Mouse (Mus musculus): ENCODE measurements around the gene Wnt10b. TPM values are rescaled to one million over a fixed set of nuclear protein-coding genes. Genes with fewer than 3 reads are reported as not detected.
"Not testable (repeated sequence)": the region's sequence is repeated elsewhere in the genome, so short reads cannot be mapped to it uniquely, and the experiment has no call there.

Gene Wnt10b
- polyA plus RNA-seq (2014; fragmentation: Nextera tagmentation; extraction: Ambion mirVana), result 0.19 TPM in 1 of 2 replicates, not detected in the other

- Histone ChIP-seq H3K27ac (ENCODE audit: low read depth, low read length) (no peak within 1 kb of the TSS), H3K9ac (replicated peaks; ENCODE audit: low read depth, low read length) (no peak within 1 kb of the TSS), H3K4me3 (ENCODE audit: low read depth, low read length) (peak within 1 kb of the TSS; percentile 15; the same call in 1 of the 2 replicates), H3K9me3 (ENCODE audit: control insufficient read depth, low read length) (no peaks in the 10 kb centered on the region), H3K4me2 (ENCODE audit: low read depth, low read length) (peak within 1 kb of the TSS; percentile 17; the same call in 1 of the 2 replicates), H3K4me1 (ENCODE audit: control insufficient read depth, insufficient read depth, low read length) (peaks cover 8% of the 10 kb centered on the region), H3K27me3 (ENCODE audit: control insufficient read depth, insufficient read depth, low read length) (peaks cover 77% of the 10 kb centered on the region), H3K36me3 (ENCODE audit: control insufficient read depth, insufficient read depth, low read length) (no peaks in the 10 kb centered on the region)
- WGBS, result 0% methylated on average over 31 of the region's 33 CpGs
- ATAC-seq (ENCODE audit: low read depth), result no peak
Observed at GRCm38 (mm10) chr15:98777762-98778161, at the start of gene Wnt10b. Wnt10b (minus strand) TSS chr15:98778150.

- H3K4me1 ChIP-seq (ENCODE audit: control insufficient read depth, insufficient read depth, low read length), result peaks cover 9% of the 10 kb centered on the region; the same call in 1 of the 2 replicates
- no peaks in the 10 kb centered on the region for H3K36me3 ChIP-seq (ENCODE audit: control insufficient read depth, insufficient read depth, low read length)
- no peak overlapping the region for H3K4me2 ChIP-seq (ENCODE audit: low read depth, low read length)
- H3K4me3 ChIP-seq (ENCODE audit: low read depth, low read length), result no peak overlapping the region
- H3K9me3 ChIP-seq (ENCODE audit: control insufficient read depth, low read length), result no peaks in the 10 kb centered on the region
- no peak for ATAC-seq (ENCODE audit: low read depth)
- H3K27me3 ChIP-seq (ENCODE audit: control insufficient read depth, insufficient read depth, low read length), result no peaks in the 10 kb centered on the region
- 94% methylated on average over 7 of the region's 7 CpGs for whole genome bisulfite sequencing
- H3K27ac ChIP-seq (ENCODE audit: low read depth, low read length), result no peak overlapping the region
- no peak overlapping the region for H3K9ac ChIP-seq (replicated peaks; ENCODE audit: low read depth, low read length)
Observed at GRCm38 (mm10) chr15:98827611-98828011, 49.7 kb upstream of the Wnt10b start.

GRCm38 (mm10) chr15:98823434-98823833 lies 45.5 kb upstream of the Wnt10b start:
- H3K4me2 ChIP-seq (ENCODE audit: low read depth, low read length), result no peak overlapping the region
- ATAC-seq (ENCODE audit: low read depth), result no peak
- no peaks in the 10 kb centered on the region for H3K4me1 ChIP-seq (ENCODE audit: control insufficient read depth, insufficient read depth, low read length)
- no peak overlapping the region for H3K9ac ChIP-seq (replicated peaks; ENCODE audit: low read depth, low read length)
- no peak overlapping the region for H3K4me3 ChIP-seq (ENCODE audit: low read depth, low read length)
- no peak overlapping the region for H3K27ac ChIP-seq (ENCODE audit: low read depth, low read length)
- no peaks in the 10 kb centered on the region for H3K36me3 ChIP-seq (ENCODE audit: control insufficient read depth, insufficient read depth, low read length)
- H3K9me3 ChIP-seq (ENCODE audit: control insufficient read depth, low read length), result no peaks in the 10 kb centered on the region
- no peaks in the 10 kb centered on the region for H3K27me3 ChIP-seq (ENCODE audit: control insufficient read depth, insufficient read depth, low read length)
- WGBS, result 65% methylated on average over 3 of the region's 3 CpGs

GRCm38 (mm10) chr15:98822147-98822546 lies 44.2 kb upstream of the Wnt10b start:
- 92% methylated on average over 5 of the region's 5 CpGs for WGBS
- Histone ChIP-seq H3K4me1 (ENCODE audit: control insufficient read depth, insufficient read depth, low read length) (no peaks in the 10 kb centered on the region), H3K27ac (ENCODE audit: low read depth, low read length) (no peak overlapping the region), H3K4me3 (ENCODE audit: low read depth, low read length) (no peak overlapping the region), H3K36me3 (ENCODE audit: control insufficient read depth, insufficient read depth, low read length) (no peaks in the 10 kb centered on the region), H3K27me3 (ENCODE audit: control insufficient read depth, insufficient read depth, low read length) (no peaks in the 10 kb centered on the region), H3K9ac (replicated peaks; ENCODE audit: low read depth, low read length) (no peak overlapping the region), H3K9me3 (ENCODE audit: control insufficient read depth, low read length) (no peaks in the 10 kb centered on the region), H3K4me2 (ENCODE audit: low read depth, low read length) (no peak overlapping the region)
- no peak for ATAC-seq (ENCODE audit: low read depth)

GRCm38 (mm10) chr15:98821403-98821802 lies 43.5 kb upstream of the Wnt10b start:
- Histone ChIP-seq H3K4me2 (ENCODE audit: low read depth, low read length) (no peak overlapping the region), H3K27ac (ENCODE audit: low read depth, low read length) (no peak overlapping the region), H3K4me3 (ENCODE audit: low read depth, low read length) (no peak overlapping the region), H3K36me3 (ENCODE audit: control insufficient read depth, insufficient read depth, low read length) (no peaks in the 10 kb centered on the region), H3K27me3 (ENCODE audit: control insufficient read depth, insufficient read depth, low read length) (no peaks in the 10 kb centered on the region), H3K9ac (replicated peaks; ENCODE audit: low read depth, low read length) (no peak overlapping the region), H3K9me3 (ENCODE audit: control insufficient read depth, low read length) (no peaks in the 10 kb centered on the region), H3K4me1 (ENCODE audit: control insufficient read depth, insufficient read depth, low read length) (no peaks in the 10 kb centered on the region)
- WGBS, result 28% methylated on average over 10 of the region's 10 CpGs
- ATAC-seq (ENCODE audit: low read depth), result no peak

GRCm38 (mm10) chr15:98820937-98821336 lies 43.0 kb upstream of the Wnt10b start:
- Histone ChIP-seq H3K4me1 (ENCODE audit: control insufficient read depth, insufficient read depth, low read length) (no peaks in the 10 kb centered on the region), H3K4me3 (ENCODE audit: low read depth, low read length) (no peak overlapping the region), H3K27me3 (ENCODE audit: control insufficient read depth, insufficient read depth, low read length) (no peaks in the 10 kb centered on the region), H3K4me2 (ENCODE audit: low read depth, low read length) (no peak overlapping the region), H3K27ac (ENCODE audit: low read depth, low read length) (no peak overlapping the region), H3K36me3 (ENCODE audit: control insufficient read depth, insufficient read depth, low read length) (no peaks in the 10 kb centered on the region), H3K9ac (replicated peaks; ENCODE audit: low read depth, low read length) (no peak overlapping the region), H3K9me3 (ENCODE audit: control insufficient read depth, low read length) (no peaks in the 10 kb centered on the region)
- no peak for ATAC-seq (ENCODE audit: low read depth)
- WGBS, result 93% methylated on average over 4 of the region's 4 CpGs

- Histone ChIP-seq H3K9me3 (ENCODE audit: control insufficient read depth, low read length) (no peaks in the 10 kb centered on the region), H3K27ac (ENCODE audit: low read depth, low read length) (no peak overlapping the region), H3K36me3 (ENCODE audit: control insufficient read depth, insufficient read depth, low read length) (no peaks in the 10 kb centered on the region; the same call in 1 of the 2 replicates), H3K4me1 (ENCODE audit: control insufficient read depth, insufficient read depth, low read length) (no peaks in the 10 kb centered on the region), H3K27me3 (ENCODE audit: control insufficient read depth, insufficient read depth, low read length) (no peaks in the 10 kb centered on the region), H3K4me3 (ENCODE audit: low read depth, low read length) (no peak overlapping the region), H3K9ac (replicated peaks; ENCODE audit: low read depth, low read length) (no peak overlapping the region), H3K4me2 (ENCODE audit: low read depth, low read length) (no peak overlapping the region)
- ATAC-seq (ENCODE audit: low read depth), result no peak
- 93% methylated on average over 7 of the region's 7 CpGs for WGBS
Observed at GRCm38 (mm10) chr15:98818171-98818570, 40.2 kb upstream of the Wnt10b start.

- Histone ChIP-seq H3K9ac (replicated peaks; ENCODE audit: low read depth, low read length) (no peak overlapping the region), H3K4me3 (ENCODE audit: low read depth, low read length) (no peak overlapping the region), H3K36me3 (ENCODE audit: control insufficient read depth, insufficient read depth, low read length) (no peaks in the 10 kb centered on the region; the same call in 1 of the 2 replicates), H3K27ac (ENCODE audit: low read depth, low read length) (no peak overlapping the region), H3K9me3 (ENCODE audit: control insufficient read depth, low read length) (no peaks in the 10 kb centered on the region), H3K27me3 (ENCODE audit: control insufficient read depth, insufficient read depth, low read length) (peaks cover 19% of the 10 kb centered on the region), H3K4me1 (ENCODE audit: control insufficient read depth, insufficient read depth, low read length) (peaks cover 9% of the 10 kb centered on the region), H3K4me2 (ENCODE audit: low read depth, low read length) (no peak overlapping the region)
- ATAC-seq (ENCODE audit: low read depth), result no peak
- 88% methylated on average over 20 of the region's 20 CpGs for WGBS
Observed at GRCm38 (mm10) chr15:98812741-98813424, 34.9 kb upstream of the Wnt10b start.

GRCm38 (mm10) chr15:98810212-98810611 lies 32.3 kb upstream of the Wnt10b start:
- not testable (repeated sequence) for H3K9me3 ChIP-seq (ENCODE audit: control insufficient read depth, low read length); H3K27ac ChIP-seq (ENCODE audit: low read depth, low read length); H3K4me3 ChIP-seq (ENCODE audit: low read depth, low read length); ATAC-seq (ENCODE audit: low read depth); H3K36me3 ChIP-seq (ENCODE audit: control insufficient read depth, insufficient read depth, low read length); H3K4me2 ChIP-seq (ENCODE audit: low read depth, low read length); H3K9ac ChIP-seq (replicated peaks; ENCODE audit: low read depth, low read length)
- 78% methylated on average over 6 of the region's 6 CpGs for WGBS
- Histone ChIP-seq H3K27me3 (ENCODE audit: control insufficient read depth, insufficient read depth, low read length) (peaks cover 39% of the 10 kb centered on the region), H3K4me1 (ENCODE audit: control insufficient read depth, insufficient read depth, low read length) (peaks cover 24% of the 10 kb centered on the region)

All from neural tube, embryonic 14.5 days (tissue).